Mouse (Mus musculus) bone marrow macrophage, adult 2 months (primary cell): ENCODE data around the gene Gm6205. TPM values are rescaled to one million over a fixed set of nuclear protein-coding genes. Genes with fewer than 3 reads are reported as not detected.
"Not testable (repeated sequence)": the region's sequence is repeated elsewhere in the genome, so short reads cannot be mapped to it uniquely, and the experiment has no call there.

Experiments
- H3K27ac ChIP-seq: 2 replicates; pipeline ENCODE4 v1.5.1; 2012; ENCODE audit warnings: low read depth, low read length; ENCODE audit not compliant: insufficient read depth
- H3K4me1 ChIP-seq: 2 replicates; pipeline ENCODE4 v1.6.1; 2012; ENCODE audit warnings: low read length; ENCODE audit not compliant: control insufficient read depth, insufficient read depth
- H3K4me3 ChIP-seq: 2 replicates; pipeline ENCODE4 v1.5.1; 2012; ENCODE audit warnings: mild to moderate bottlenecking, low read length, moderate library complexity; ENCODE audit not compliant: insufficient read depth
- polyA plus RNA-seq: library from polyadenylated mRNA; stranded (reverse); fragments of >200 nt; gene quantifications from 2 replicates; pipeline ENCODE4 v1.2.4, GENCODE M21; 2012; ENCODE audit not compliant: missing spikeins, insufficient read depth, insufficient read length

Gene Gm6205
- polyA plus RNA-seq = not detected in 2 replicates

- H3K4me3 ChIP-seq, H3K27ac ChIP-seq: not testable (repeated sequence)
Measured at GRCm38 (mm10) chr5:94648082-94648481, at the start of gene Gm6205. Gm6205 (plus strand) TSS chr5:94648382.

GRCm38 (mm10) chr5:94616242-94616641 is 31.9 kb upstream of the Gm6205 start, which contains the start of gene Gm3147:
Gm3147 (minus strand) TSS chr5:94616342.
- not testable (repeated sequence) for H3K4me1 ChIP-seq, H3K27ac ChIP-seq, H3K4me3 ChIP-seq

More at GRCm38 (mm10) chr5:94648082-94648481, at the start of gene Gm6205:
- H3K4me1 ChIP-seq = not testable (repeated sequence)

- H3K27ac ChIP-seq, H3K4me1 ChIP-seq, H3K4me3 ChIP-seq: not testable (repeated sequence)
Measured at GRCm38 (mm10) chr5:94623679-94624078, 24.5 kb upstream of the Gm6205 start, which contains the start of gene Gm6509. Gm6509 (plus strand) TSS chr5:94623979.

Other genes starting within 250 kb of the Gm6205 start
- not detected in 2 replicates for gene Gm7682, start 202.6 kb upstream of the Gm6205 start, polyA plus RNA-seq
- gene Gm3139, start 122.1 kb upstream of the Gm6205 start, polyA plus RNA-seq = not detected in 2 replicates
- gene Gm3147, start 32.0 kb upstream of the Gm6205 start, polyA plus RNA-seq = not detected in 2 replicates
- gene Gm6509, start 24.4 kb upstream of the Gm6205 start, polyA plus RNA-seq = not detected in 2 replicates
- 0.43 TPM in 1 of 2 replicates, not detected in the other for gene Gm3183, start 217.1 kb downstream of the Gm6205 start, polyA plus RNA-seq